Mouse (Mus musculus) MEL (cell line): Measurements from ENCODE around the gene Tex26. TPM values are rescaled to one million over a fixed set of nuclear protein-coding genes. Genes with fewer than 3 reads are reported as not detected.

Experiments used
- DNase-seq: peaks from one replicate; pipeline ENCODE4 v3.0.0; 2011; ENCODE audit warnings: low read depth, low spot score
- H3K27ac ChIP-seq: 2 replicates; pipeline ENCODE4 v1.5.1; 2012; ENCODE audit warnings: low read depth, mild to moderate bottlenecking, control low read depth, low read length, moderate library complexity; ENCODE audit not compliant: control insufficient read depth
- H3K27me3 ChIP-seq, 2 experiments: fragments of 150-350 bp in 1 of 2; sonication (generic) in 1 of 2; 2 replicates each; pipeline ENCODE4 v1.6.1; 2012; ENCODE audit warnings: low read length in 2 of 2, mild to moderate bottlenecking in 2 of 2, improper control_type of control experiment in 1 of 2, moderate library complexity in 1 of 2; ENCODE audit not compliant: insufficient read depth in 2 of 2, control insufficient read depth in 1 of 2
- H3K36me3 ChIP-seq, 2 experiments: 2 replicates each; pipeline ENCODE4 v1.6.1; 2012 to 2014; ENCODE audit warnings: low read length in 2 of 2, improper control_type of control experiment in 1 of 2, inconsistent platforms in 1 of 2, mild to moderate bottlenecking in 1 of 2; ENCODE audit not compliant: insufficient read depth in 2 of 2, control insufficient read depth in 1 of 2
- H3K4me1 ChIP-seq, 2 experiments: fragments of 150-350 bp in 1 of 2; sonication (generic) in 1 of 2; 2 replicates each; pipeline ENCODE4 v1.6.1; 2012; ENCODE audit warnings: low read length in 2 of 2, improper control_type of control experiment in 1 of 2, mild to moderate bottlenecking in 1 of 2; ENCODE audit not compliant: insufficient read depth in 2 of 2, control insufficient read depth in 1 of 2
- H3K4me3 ChIP-seq, 2 experiments: fragments of 150-350 bp in 1 of 2; sonication (generic) in 1 of 2; 2 replicates each; pipeline ENCODE4 v1.5.1; 2012; ENCODE audit warnings: low read depth in 2 of 2, low read length in 2 of 2, mild to moderate bottlenecking in 2 of 2, moderate library complexity in 2 of 2, control low read depth in 1 of 2, improper control_type of control experiment in 1 of 2; ENCODE audit not compliant: control insufficient read depth in 1 of 2, insufficient read depth in 1 of 2
- H3K79me2 ChIP-seq: 2 replicates; pipeline ENCODE4 v1.6.1; 2012; ENCODE audit warnings: mild to moderate bottlenecking, low read length, moderate library complexity; ENCODE audit not compliant: control insufficient read depth, poor library complexity, insufficient read depth
- H3K9ac ChIP-seq: 2 replicates; pipeline ENCODE4 v1.6.1; 2012; ENCODE audit warnings: low read depth, mild to moderate bottlenecking, control low read depth, low read length, moderate library complexity; ENCODE audit not compliant: control insufficient read depth, poor library complexity, severe bottlenecking
- H3K9me3 ChIP-seq: fragments of 150-350 bp; sonication (generic); replicated peaks from 2 replicates; pipeline ENCODE4 v1.6.1; 2012; ENCODE audit warnings: mild to moderate bottlenecking, low read length, improper control_type of control experiment, moderate library complexity; ENCODE audit not compliant: insufficient read depth
- BHLHE40 ChIP-seq: IDR thresholded peaks from 2 replicates; pipeline ENCODE4 v1.6.1; 2012; ENCODE audit warnings: low read depth, mild to moderate bottlenecking, inconsistent platforms, low read length, improper control_type of control experiment, borderline replicate concordance
- CHD1 ChIP-seq: IDR thresholded peaks from 2 replicates; pipeline ENCODE4 v1.6.1; 2012; ENCODE audit warnings: low read depth, mild to moderate bottlenecking, inconsistent platforms, low read length, improper control_type of control experiment
- CTCF ChIP-seq, 3 experiments: IDR thresholded peaks in 2 of 3; conservative IDR thresholded peaks in 1 of 3; 2 replicates each; pipeline ENCODE4 v1.5.1; 2011 to 2012; ENCODE audit warnings: low read length in 3 of 3, low read depth in 2 of 3, mild to moderate bottlenecking in 2 of 3, improper control_type of control experiment in 1 of 3, inconsistent platforms in 1 of 3, mixed read lengths in 1 of 3, moderate library complexity in 1 of 3; ENCODE audit not compliant: control insufficient read depth in 1 of 3, insufficient read depth in 1 of 3, poor library complexity in 1 of 3, severe bottlenecking in 1 of 3
- ELF1 ChIP-seq: IDR thresholded peaks from 2 replicates; pipeline ENCODE4 v1.6.1; 2014; ENCODE audit warnings: low read depth, mild to moderate bottlenecking, inconsistent platforms, low read length, improper control_type of control experiment, moderate library complexity
- GABPA ChIP-seq: IDR thresholded peaks from 2 replicates; pipeline ENCODE4 v1.6.1; 2012; ENCODE audit warnings: low read depth, mild to moderate bottlenecking, inconsistent platforms, low read length, improper control_type of control experiment, moderate library complexity
- HCFC1 ChIP-seq: IDR thresholded peaks from 2 replicates; pipeline ENCODE4 v1.6.1; 2012; ENCODE audit warnings: low read depth, mild to moderate bottlenecking, inconsistent platforms, low read length, improper control_type of control experiment, moderate library complexity
- KAT2A ChIP-seq: conservative IDR thresholded peaks from 2 replicates; pipeline ENCODE4 v1.6.1; 2012; ENCODE audit warnings: low read depth, low read length, improper control_type of control experiment, inconsistent platforms
- MAX ChIP-seq: IDR thresholded peaks from 2 replicates; pipeline ENCODE4 v1.6.1; 2011; ENCODE audit warnings: low read length, improper control_type of control experiment
- MAZ ChIP-seq: IDR thresholded peaks from 2 replicates; pipeline ENCODE4 v1.6.1; 2012; ENCODE audit warnings: low read depth, mild to moderate bottlenecking, inconsistent platforms, low read length, improper control_type of control experiment
- MXI1 ChIP-seq: IDR thresholded peaks from 2 replicates; pipeline ENCODE4 v1.6.1; 2011; ENCODE audit warnings: mild to moderate bottlenecking, low read depth, low read length, improper control_type of control experiment
- MYB ChIP-seq: IDR thresholded peaks from 2 replicates; pipeline ENCODE4 v1.6.1; 2011; ENCODE audit warnings: mild to moderate bottlenecking, low read depth, low read length, improper control_type of control experiment
- MYC ChIP-seq: IDR thresholded peaks from 2 replicates; pipeline ENCODE4 v1.6.1; 2011; ENCODE audit warnings: low read depth, mild to moderate bottlenecking, low read length, improper control_type of control experiment, moderate library complexity
- NELFE ChIP-seq: IDR thresholded peaks from 2 replicates; pipeline ENCODE4 v1.6.1; 2011; ENCODE audit warnings: low read depth, low read length, improper control_type of control experiment
- NRF1 ChIP-seq: IDR thresholded peaks from 2 replicates; pipeline ENCODE4 v1.6.1; 2014; ENCODE audit warnings: low read depth, mild to moderate bottlenecking, inconsistent platforms, low read length, improper control_type of control experiment, moderate library complexity; ENCODE audit not compliant: poor library complexity, insufficient read depth, severe bottlenecking
- POLR2AphosphoS2 ChIP-seq: IDR thresholded peaks from 2 replicates; pipeline ENCODE4 v1.6.1; 2011; ENCODE audit warnings: low read length, improper control_type of control experiment
- POLR2AphosphoS5 ChIP-seq: IDR thresholded peaks from 2 replicates; pipeline ENCODE4 v1.6.1; 2012; ENCODE audit warnings: low read depth, borderline replicate concordance, mild to moderate bottlenecking, inconsistent platforms, low read length, moderate library complexity, mixed read lengths
- SIN3A ChIP-seq: IDR thresholded peaks from 2 replicates; pipeline ENCODE4 v1.6.1; 2012; ENCODE audit warnings: low read length, improper control_type of control experiment, inconsistent platforms
- SMC3 ChIP-seq: IDR thresholded peaks from 2 replicates; pipeline ENCODE4 v1.6.1; 2011; ENCODE audit warnings: low read depth, low read length, improper control_type of control experiment
- TAL1 ChIP-seq: IDR thresholded peaks from 2 replicates; pipeline ENCODE4 v1.6.1; 2012; ENCODE audit warnings: mild to moderate bottlenecking, inconsistent platforms, low read length, moderate library complexity, mixed read lengths
- TBP ChIP-seq: IDR thresholded peaks from 2 replicates; pipeline ENCODE4 v1.8.0; 2011; ENCODE audit warnings: low read depth, low read length, improper control_type of control experiment
- UBTF ChIP-seq: IDR thresholded peaks from 2 replicates; pipeline ENCODE4 v1.6.1; 2012; ENCODE audit warnings: low read depth, mild to moderate bottlenecking, inconsistent platforms, low read length, improper control_type of control experiment, moderate library complexity, borderline replicate concordance; ENCODE audit not compliant: insufficient read depth
- USF2 ChIP-seq, 2 experiments: IDR thresholded peaks; 2 replicates each; pipeline ENCODE4 v1.6.1; 2011 to 2012; ENCODE audit warnings: improper control_type of control experiment in 2 of 2, low read length in 2 of 2, borderline replicate concordance in 1 of 2, inconsistent platforms in 1 of 2, low read depth in 1 of 2, mild to moderate bottlenecking in 1 of 2; ENCODE audit not compliant: insufficient read depth in 1 of 2
- ZNF384 ChIP-seq: IDR thresholded peaks from 2 replicates; pipeline ENCODE4 v1.6.1; 2012; ENCODE audit warnings: low read depth, mild to moderate bottlenecking, inconsistent platforms, low read length, improper control_type of control experiment
- polyA plus RNA-seq, 2 experiments: library from polyadenylated mRNA; stranded (reverse) in 1 of 2; unstranded in 1 of 2; fragments of >175 nt in 1 of 2; fragments of >200 nt in 1 of 2; gene quantifications; 2 replicates each; pipeline versions ENCODE4 v1.2.1 to v1.2.4; 2012; ENCODE audit warnings: low replicate concordance in 2 of 2, low read depth in 1 of 2; ENCODE audit not compliant: insufficient read length in 2 of 2, insufficient read depth in 1 of 2, missing spikeins in 1 of 2
- total RNA-seq: library from RNA; depleted of rRNA; stranded (reverse); fragments of 300-350 nt; gene quantifications from 2 replicates; pipeline ENCODE4 v1.2.3, GENCODE M21; 2012

Tex26 gene
- total and polyA plus RNA-seq, 3 experiments, result not detected

DNA sequence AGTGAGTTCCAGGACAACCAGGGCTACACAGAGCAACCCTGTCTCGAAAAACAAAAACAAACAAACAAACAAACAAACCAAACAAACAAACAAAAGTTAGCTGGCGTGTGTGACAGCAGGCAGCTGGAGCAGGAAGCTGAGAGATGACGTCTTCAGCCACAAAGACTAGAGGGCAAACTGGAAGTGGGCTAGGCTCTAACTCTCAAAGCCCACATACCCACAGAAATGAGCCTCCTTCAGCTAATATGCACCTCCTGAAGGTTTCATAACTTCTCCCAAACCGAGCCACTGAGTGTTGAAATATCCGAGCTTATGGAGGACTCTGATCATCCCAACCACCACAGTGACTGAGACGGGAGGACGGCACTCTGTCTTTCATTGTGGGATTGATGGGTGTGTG lies 7.0 kb downstream of the Tex26 start:
- no peaks in the 10 kb centered on the region for H3K9me3 ChIP-seq
- no peak overlapping the region for H3K27ac ChIP-seq
- no peak overlapping the region for H3K9ac ChIP-seq
- no peak overlapping the region for H3K4me3 ChIP-seq
- H3K27me3 ChIP-seq, result peaks cover 0 to 2% of the 10 kb centered on the region in 2 experiments; a peak in 1 of 4 replicates
- DNase-seq, result no peak
- no peaks in the 10 kb centered on the region for H3K36me3 ChIP-seq
- no peaks in the 10 kb centered on the region; a peak in 1 of 4 replicates for H3K4me1 ChIP-seq
- TF ChIP-seq CTCF (IDR thresholded peaks at IDR 0.05 in 2 of 3, conservative IDR thresholded peaks at IDR 0.05 in 1 of 3; ENCODE audit: control insufficient read depth in 1 of 3, insufficient read depth in 1 of 3, low read depth in 2 of 3, low read length in 3 of 3, poor library complexity in 1 of 3, severe bottlenecking in 1 of 3) (no peak), HCFC1 (no peak), CHD1 (no peak), SIN3A (no peak), MAZ (no peak), TBP (no peak), POLR2AphosphoS5 (no peak)
- H3K79me2 ChIP-seq, result no peaks in the 10 kb centered on the region

DNA sequence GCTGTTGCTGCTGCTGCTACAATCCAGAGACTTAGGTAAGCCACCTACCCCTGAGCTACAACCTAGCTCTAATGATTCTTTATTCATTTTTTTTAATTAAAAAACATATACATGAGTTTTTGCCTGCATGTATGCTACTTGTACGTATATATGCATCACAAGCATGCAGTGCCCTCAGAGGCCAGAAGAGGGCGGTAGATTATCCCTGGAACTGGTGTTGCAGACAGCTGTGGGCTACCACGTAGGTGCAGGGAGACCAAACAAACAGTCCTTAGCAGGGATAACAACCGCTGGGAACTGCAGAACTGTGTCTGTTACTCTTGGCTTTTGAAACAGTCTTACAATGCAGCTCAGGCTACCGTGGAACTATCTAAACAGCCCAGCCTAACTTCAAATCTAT lies 8.3 kb downstream of the Tex26 start:
- Histone ChIP-seq H3K9me3 (no peaks in the 10 kb centered on the region), H3K9ac (no peak overlapping the region), H3K4me1 (no peaks in the 10 kb centered on the region; a peak in 1 of 4 replicates), H3K79me2 (no peaks in the 10 kb centered on the region), H3K27ac (no peak overlapping the region), H3K27me3 (peaks cover 0 to 2% of the 10 kb centered on the region in 2 experiments; a peak in 1 of 4 replicates), H3K36me3 (no peaks in the 10 kb centered on the region), H3K4me3 (no peak overlapping the region)
- peak; percentile 40 for DNase-seq
- TF ChIP-seq USF2 (IDR thresholded peaks at IDR 0.05; ENCODE audit: borderline replicate concordance in 1 of 2, insufficient read depth in 1 of 2, low read depth in 1 of 2, low read length in 2 of 2) (no peak), CTCF (IDR thresholded peaks at IDR 0.05 in 2 of 3, conservative IDR thresholded peaks at IDR 0.05 in 1 of 3; ENCODE audit: control insufficient read depth in 1 of 3, insufficient read depth in 1 of 3, low read depth in 2 of 3, low read length in 3 of 3, poor library complexity in 1 of 3, severe bottlenecking in 1 of 3) (peak; percentile 50 to 75 (median 54)), SMC3 (peak; percentile 25; the same call in 1 of the 2 replicates)

DNA sequence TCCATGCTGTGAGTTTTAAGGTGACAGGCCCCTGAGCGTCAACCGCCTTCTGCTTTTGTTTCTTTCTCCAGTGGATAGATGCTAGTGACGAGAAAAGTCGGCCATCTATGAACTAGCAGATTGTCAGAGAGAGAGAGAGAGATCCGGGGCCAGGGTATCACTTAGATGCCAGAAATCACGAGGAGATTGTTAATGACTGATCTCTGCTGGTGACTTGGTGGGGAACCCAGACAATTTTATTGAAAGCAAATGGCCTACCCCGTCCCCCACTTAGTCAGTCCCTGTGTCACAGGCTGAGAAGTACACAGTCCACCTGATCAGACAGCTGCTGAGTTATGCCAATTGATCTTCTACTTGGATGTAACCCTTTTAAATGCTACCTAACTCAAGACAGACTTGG lies 9.9 kb downstream of the Tex26 start:
- H3K27me3 ChIP-seq, result peaks cover 0 to 4% of the 10 kb centered on the region in 2 experiments; a peak in 2 of 4 replicates
- no peaks in the 10 kb centered on the region for H3K79me2 ChIP-seq
- no peak overlapping the region for H3K4me3 ChIP-seq
- no peaks in the 10 kb centered on the region for H3K9me3 ChIP-seq
- H3K36me3 ChIP-seq, result no peaks in the 10 kb centered on the region
- TF ChIP-seq MYB, result no peak
- TF ChIP-seq MXI1, result no peak
- no peak for TF ChIP-seq USF2 (IDR thresholded peaks at IDR 0.05; ENCODE audit: borderline replicate concordance in 1 of 2, insufficient read depth in 1 of 2, low read depth in 1 of 2, low read length in 2 of 2)
- TF ChIP-seq UBTF, result no peak
- TF ChIP-seq MAX, result no peak
- TF ChIP-seq CTCF (IDR thresholded peaks at IDR 0.05 in 2 of 3, conservative IDR thresholded peaks at IDR 0.05 in 1 of 3; ENCODE audit: control insufficient read depth in 1 of 3, insufficient read depth in 1 of 3, low read depth in 2 of 3, low read length in 3 of 3, poor library complexity in 1 of 3, severe bottlenecking in 1 of 3), result no peak
- TF ChIP-seq ELF1, result no peak
- TF ChIP-seq GABPA, result no peak
- TF ChIP-seq TAL1, result no peak
- TF ChIP-seq ZNF384, result no peak
- no peak for TF ChIP-seq KAT2A
- TF ChIP-seq NRF1, result no peak
- no peak for TF ChIP-seq CHD1
- TF ChIP-seq POLR2AphosphoS2, result no peak
- TF ChIP-seq MYC, result no peak
- no peak for TF ChIP-seq HCFC1
- no peak for TF ChIP-seq NELFE
- no peak for TF ChIP-seq BHLHE40
- DNase-seq, result no peak
- H3K9ac ChIP-seq, result no peak overlapping the region
- H3K4me1 ChIP-seq, result no peaks in the 10 kb centered on the region
- H3K27ac ChIP-seq, result no peak overlapping the region
